In the genomic region with DNA sequence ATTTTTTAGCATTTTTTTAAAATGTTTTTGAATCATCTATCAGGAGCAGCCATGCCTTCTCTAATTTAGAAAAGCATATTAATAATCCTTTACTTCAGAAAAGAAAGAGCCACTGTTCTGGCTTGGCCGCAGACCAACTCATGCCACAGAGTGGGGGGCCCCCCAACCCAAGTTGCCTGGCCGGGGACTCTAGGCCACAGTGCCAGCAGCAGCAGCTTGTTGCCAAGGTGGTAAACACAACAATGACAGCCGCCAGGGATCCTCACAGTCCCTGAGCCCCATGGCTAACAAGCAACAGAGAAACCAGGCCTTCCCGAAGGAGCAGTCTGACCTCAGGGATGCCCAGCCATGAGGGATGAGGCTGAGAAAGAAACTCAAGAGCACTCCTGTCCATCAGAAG, we compare ENCODE assay signal across 10 mouse cellular contexts.
DNase-seq lines count a peak whose midpoint lies in the region; ATAC-seq and TF ChIP-seq lines count a peak whose summit lies in the region.
"Had no signal": no experiment of that assay in that cellular context is flagged by ENCODE, and none has a peak within 500 bp of the region (broad histone marks: within the 10 kb centered on the region; RNA-seq: fewer than 3 reads in every experiment).

No protein-coding gene starts in this region.

- intact Hi-C loops in left cerebral cortex, postnatal 14 days (cut with DNase I) = no loop called here

- no peak overlapping the region for H3K4me2 ChIP-seq in heart, embryonic 15.5 days
- H3K4me2 ChIP-seq in intestine, embryonic 15.5 days (replicated peaks) = no peak overlapping the region
- H3K4me2 ChIP-seq: liver, embryonic 15.5 days had no signal

- DNase-seq in Muller cell, postnatal 12 days (ENCODE audit: inconsistent ontology term) = peak; percentile 96
- peak; percentile 59 to 74 for DNase-seq in cerebellum, adult 2 months
- peak; percentile 49 to 60 for DNase-seq in left cerebral cortex, postnatal 14 days (ENCODE audit: low spot score in 2 of 2)
- DNase-seq in MN1 (ENCODE audit: low spot score) = no peak
- DNase-seq in kidney, adult 2 months = no peak
- no peak for DNase-seq in kidney, adult 8-10 months

- ATAC-seq in heart, embryonic 15.5 days (replicated peaks; ENCODE audit: insufficient number of reproducible peaks, insufficient read depth, low FRiP score, low read depth) = 0 out of 2 replicates have a peak, but pooled peaks have one; percentile 16
- ATAC-seq in intestine, embryonic 15.5 days = no peak
- ATAC-seq: Patski had no signal

- TF ChIP-seq POLR2A in cerebellum, adult 2 months (IDR thresholded peaks at IDR 0.05; ENCODE audit: borderline replicate concordance, insufficient read depth, low read length) = no peak
- TF ChIP-seq POLR2A in kidney, adult 2 months (IDR thresholded peaks at IDR 0.05; ENCODE audit: low read depth, low read length) = no peak

- no peak overlapping the region for H3K9ac ChIP-seq in heart, embryonic 15.5 days
- no peak overlapping the region for H3K9ac ChIP-seq in intestine, embryonic 15.5 days
- H3K9ac ChIP-seq: liver, embryonic 15.5 days had no signal

- H3K27me3 ChIP-seq in cerebellum, adult 2 months (ENCODE audit: control insufficient read depth, insufficient read depth, low read length) = no peaks in the 10 kb centered on the region
- H3K27me3 ChIP-seq in heart, embryonic 15.5 days = no peaks in the 10 kb centered on the region
- no peaks in the 10 kb centered on the region for H3K27me3 ChIP-seq in intestine, embryonic 15.5 days (replicated peaks)
- H3K27me3 ChIP-seq in kidney, adult 2 months (replicated peaks; ENCODE audit: control insufficient read depth, insufficient read depth, low read length) = no peaks in the 10 kb centered on the region
- H3K27me3 ChIP-seq: liver, embryonic 15.5 days; Patski had no signal

- H3K9me3 ChIP-seq in heart, embryonic 15.5 days (replicated peaks) = no peaks in the 10 kb centered on the region
- no peaks in the 10 kb centered on the region for H3K9me3 ChIP-seq in intestine, embryonic 15.5 days
- H3K9me3 ChIP-seq: liver, embryonic 15.5 days had no signal

- peaks cover 20% of the 10 kb centered on the region for H3K4me1 ChIP-seq in cerebellum, adult 2 months (ENCODE audit: control insufficient read depth, insufficient read depth, low read length)
- peaks cover 72% of the 10 kb centered on the region for H3K4me1 ChIP-seq in heart, embryonic 15.5 days (replicated peaks)
- peaks cover 17% of the 10 kb centered on the region for H3K4me1 ChIP-seq in intestine, embryonic 15.5 days (replicated peaks)
- H3K4me1 ChIP-seq in kidney, adult 2 months (ENCODE audit: control insufficient read depth, insufficient read depth, low read length) = peaks cover 20% of the 10 kb centered on the region

- 12% methylated on average over 4 of the region's 4 CpGs for WGBS in cerebellum, adult 2 months
- 45% methylated on average over 4 of the region's 4 CpGs for WGBS in heart, embryonic 15.5 days
- WGBS in intestine, embryonic 15.5 days = 76% methylated on average over 4 of the region's 4 CpGs
- 64% methylated on average over 4 of the region's 4 CpGs for WGBS in kidney, adult 2 months

- no peak overlapping the region for H3K4me3 ChIP-seq in cerebellum, adult 2 months (replicated peaks; ENCODE audit: insufficient read depth, low read depth, low read length)
- H3K4me3 ChIP-seq in heart, embryonic 15.5 days = no peak overlapping the region
- H3K4me3 ChIP-seq in intestine, embryonic 15.5 days (replicated peaks) = no peak overlapping the region
- H3K4me3 ChIP-seq in kidney, adult 2 months (ENCODE audit: insufficient read depth, low read depth, low read length) = no peak overlapping the region
- H3K4me3 ChIP-seq: liver, embryonic 15.5 days had no signal

- no peaks in the 10 kb centered on the region for H3K36me3 ChIP-seq in heart, embryonic 15.5 days
- H3K36me3 ChIP-seq in intestine, embryonic 15.5 days = peaks cover 6% of the 10 kb centered on the region; the same call in 1 of the 2 replicates
- no peaks in the 10 kb centered on the region for H3K36me3 ChIP-seq in kidney, adult 2 months (ENCODE audit: control insufficient read depth, insufficient read depth, low read length)
- H3K36me3 ChIP-seq: liver, embryonic 15.5 days had no signal

- H3K27ac ChIP-seq in cerebellum, adult 2 months (ENCODE audit: insufficient read depth, low read length) = no peak overlapping the region
- peak overlapping the region; percentile 4; the same call in 1 of the 2 replicates for H3K27ac ChIP-seq in heart, embryonic 15.5 days
- H3K27ac ChIP-seq in intestine, embryonic 15.5 days = no peak overlapping the region
- no peak overlapping the region for H3K27ac ChIP-seq in kidney, adult 2 months (ENCODE audit: insufficient read depth, low read depth, low read length)
- H3K27ac ChIP-seq: liver, embryonic 15.5 days had no signal

- no peak for TF ChIP-seq CTCF in cerebellum, adult 2 months (IDR thresholded peaks at IDR 0.05; ENCODE audit: borderline replicate concordance, insufficient read depth, low read depth, low read length)
- TF ChIP-seq CTCF in kidney, adult 2 months (conservative IDR thresholded peaks at IDR 0.05; ENCODE audit: insufficient read depth, insufficient read length, low read depth, low read length) = no peak

Comparison
In these comparisons a context has a peak if more than half of its experiments do, and no peak if none do; other contexts are left out.
1. DNase-seq: peak in Muller cell, postnatal 12 days (single experiment), cerebellum, adult 2 months (2 of 2) and left cerebral cortex, postnatal 14 days (2 of 2); none in MN1 (single experiment), kidney, adult 2 months (single experiment) and kidney, adult 8-10 months (0 of 2).